Mouse (Mus musculus): ENCODE data around the gene Mipol1. TPM values are rescaled to one million over a fixed set of nuclear protein-coding genes. Genes with fewer than 3 reads are reported as not detected.
A peak's percentile ranks its signal among the peaks of the same experiment; 100 is the strongest.

Gene Mipol1
- polyA plus RNA-seq, 1 experiment from 2014 or later, result 5.0 TPM

DNA sequence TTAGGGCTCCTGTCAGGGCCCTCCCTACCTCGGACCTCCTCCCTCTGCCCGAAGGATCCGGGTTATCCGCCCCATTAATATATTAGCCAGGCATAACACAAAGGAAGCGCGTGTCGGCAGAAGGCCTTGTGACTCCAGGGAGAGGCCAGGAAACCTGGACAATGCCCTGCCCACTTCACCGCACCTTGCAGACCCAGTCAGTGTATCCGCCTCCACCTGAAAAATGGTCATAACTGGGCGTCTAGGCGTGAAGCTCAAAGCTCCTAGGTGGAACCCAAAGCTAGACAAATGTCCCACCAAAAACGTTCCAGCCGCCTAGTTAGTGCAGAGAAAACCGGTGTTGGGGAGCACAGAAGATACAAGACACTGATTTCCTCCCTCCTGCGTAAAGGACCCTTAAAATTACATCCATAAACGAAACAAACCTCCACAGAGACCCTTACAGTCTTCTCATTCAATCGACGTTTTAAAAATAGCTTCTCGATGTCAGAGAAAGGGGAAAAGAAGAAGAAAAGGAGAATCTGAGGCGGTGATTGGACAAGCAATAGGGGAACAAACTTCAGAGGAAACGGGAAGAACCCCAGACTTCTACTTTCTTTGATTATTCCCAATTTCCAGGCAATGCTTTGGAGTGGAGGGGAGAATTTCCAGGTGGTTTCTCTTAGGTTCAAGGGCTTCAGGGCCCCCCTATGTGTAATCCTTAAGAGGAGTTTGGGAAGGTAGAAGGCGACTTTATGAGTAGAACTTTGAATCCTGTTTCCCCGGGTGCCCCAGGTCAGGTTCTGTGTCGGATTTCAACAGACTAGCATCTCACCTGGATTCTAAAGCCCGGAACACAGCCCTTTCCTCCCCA lies 306.1 kb downstream of the Mipol1 start:
- Histone ChIP-seq H3K36me3 (ENCODE audit: control insufficient read depth, insufficient read depth, low read length) (no peaks in the 10 kb centered on the region), H3K27me3 (ENCODE audit: control insufficient read depth, insufficient read depth, low read length) (peaks cover 84% of the 10 kb centered on the region), H3K9me3 (ENCODE audit: control insufficient read depth, low read length) (no peaks in the 10 kb centered on the region), H3K27ac (replicated peaks; ENCODE audit: low read depth, low read length) (0 out of 2 replicates have a peak overlapping the region, but pooled peaks have one; percentile 6), H3K4me2 (ENCODE audit: low read length) (no peak overlapping the region), H3K4me1 (ENCODE audit: control insufficient read depth, insufficient read depth, low read length) (peaks cover 9% of the 10 kb centered on the region; the same call in 1 of the 2 replicates), H3K9ac (replicated peaks; ENCODE audit: low read length) (no peak overlapping the region), H3K4me3 (replicated peaks; ENCODE audit: low read depth, low read length) (no peak overlapping the region)
- no peak; the same call in 1 of the 2 replicates for ATAC-seq (ENCODE audit: low FRiP score, low TSS enrichment)
- WGBS, result 2% methylated on average over 25 of the region's 25 CpGs
- DNase-seq, result peak; percentile 33

DNA sequence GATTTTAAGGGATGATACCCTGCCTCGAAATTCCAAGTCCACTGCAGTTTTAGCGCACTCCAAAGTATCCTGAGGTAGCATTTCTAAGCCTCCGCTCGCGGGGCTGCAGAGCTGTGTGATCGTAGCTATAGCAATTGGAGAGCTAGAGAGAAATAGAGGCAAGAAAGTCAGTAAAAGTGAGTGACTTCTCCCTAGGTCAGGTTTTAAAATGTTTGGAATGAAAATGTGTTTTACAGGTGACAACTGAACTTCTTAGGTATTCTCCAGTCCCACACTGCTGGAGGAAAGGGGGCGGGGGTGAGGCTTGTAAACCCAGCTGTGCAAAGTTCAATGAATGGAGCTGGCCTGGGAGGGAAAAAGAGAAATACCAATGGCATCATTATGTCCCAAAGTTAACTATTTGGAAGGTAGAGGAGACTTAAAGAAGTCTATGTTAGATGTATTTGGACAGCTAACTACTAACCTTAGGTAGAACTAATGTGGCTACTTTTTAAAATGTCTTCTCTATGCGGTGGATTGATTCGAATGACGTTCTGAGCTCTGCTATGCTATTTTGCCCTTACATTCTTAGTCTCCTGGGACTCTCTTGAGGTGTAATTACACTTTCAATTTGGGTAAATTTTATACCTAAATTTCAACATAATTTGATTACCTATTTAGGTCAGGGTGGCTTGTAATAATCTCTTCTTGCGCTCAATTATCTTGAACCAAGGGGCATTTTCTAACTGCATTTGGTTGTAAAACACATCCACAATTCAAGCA lies 306.9 kb downstream of the Mipol1 start:
- H3K27me3 ChIP-seq (ENCODE audit: control insufficient read depth, insufficient read depth, low read length), result peaks cover 84% of the 10 kb centered on the region
- no peaks in the 10 kb centered on the region for H3K36me3 ChIP-seq (ENCODE audit: control insufficient read depth, insufficient read depth, low read length)
- peaks cover 9% of the 10 kb centered on the region; the same call in 1 of the 2 replicates for H3K4me1 ChIP-seq (ENCODE audit: control insufficient read depth, insufficient read depth, low read length)
- DNase-seq (peak; percentile 41), ATAC-seq (ENCODE audit: low FRiP score, low TSS enrichment) (no peak)
- 2% methylated on average over 11 of the region's 11 CpGs for WGBS
- H3K9ac ChIP-seq (replicated peaks; ENCODE audit: low read length), result no peak overlapping the region
- H3K4me3 ChIP-seq (replicated peaks; ENCODE audit: low read depth, low read length), result no peak overlapping the region
- H3K4me2 ChIP-seq (ENCODE audit: low read length), result no peak overlapping the region
- no peaks in the 10 kb centered on the region for H3K9me3 ChIP-seq (ENCODE audit: control insufficient read depth, low read length)
- H3K27ac ChIP-seq (replicated peaks; ENCODE audit: low read depth, low read length), result 0 out of 2 replicates have a peak overlapping the region, but pooled peaks have one; percentile 6

DNA sequence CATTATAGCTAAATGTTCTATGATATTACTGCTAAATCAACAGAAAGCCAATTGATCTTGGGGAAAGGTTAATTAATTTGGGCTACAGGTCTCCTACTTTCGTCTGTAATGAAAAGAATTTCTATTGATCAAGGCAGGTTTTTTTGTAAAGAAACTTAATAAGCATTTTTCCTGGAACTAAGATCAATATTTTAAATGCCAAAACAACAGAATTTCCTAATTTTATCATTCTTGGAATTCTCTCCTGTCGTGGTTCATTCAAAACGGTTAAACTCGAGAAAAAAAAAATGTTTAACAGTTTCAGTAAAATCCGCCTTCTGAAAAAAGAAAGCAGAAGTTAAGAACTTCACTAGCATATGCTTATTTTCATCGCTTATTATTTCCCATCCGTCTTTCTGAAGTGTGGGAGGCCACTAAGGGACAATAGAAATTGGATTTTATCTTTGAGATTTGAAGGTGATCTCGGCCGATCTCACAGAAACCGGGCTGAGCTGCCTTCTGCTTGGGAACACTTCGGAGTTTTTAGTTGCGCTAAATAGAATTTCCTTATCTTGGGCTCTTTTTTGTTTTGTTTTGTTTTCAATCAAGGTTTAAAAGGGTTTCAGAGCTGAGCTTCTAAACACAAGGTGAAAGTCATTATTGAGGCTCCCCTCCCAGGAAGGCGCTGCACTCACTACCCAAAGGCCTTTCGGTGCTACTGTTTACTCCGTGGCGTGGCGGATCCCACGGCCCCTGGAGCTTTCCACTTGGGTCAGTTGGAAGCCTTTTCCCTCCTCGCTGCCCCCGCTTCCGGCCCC lies 307.8 kb downstream of the Mipol1 start:
- H3K4me3 ChIP-seq (replicated peaks; ENCODE audit: low read depth, low read length), result peak overlapping the region; percentile 25
- WGBS, result 1% methylated on average over 21 of the region's 21 CpGs
- H3K9ac ChIP-seq (replicated peaks; ENCODE audit: low read length), result peak overlapping the region; percentile 36; the same call in 1 of the 2 replicates
- peak overlapping the region; percentile 52 for H3K4me2 ChIP-seq (ENCODE audit: low read length)
- H3K27ac ChIP-seq (replicated peaks; ENCODE audit: low read depth, low read length), result 0 out of 2 replicates have a peak overlapping the region, but pooled peaks have one; percentile 70
- H3K27me3 ChIP-seq (ENCODE audit: control insufficient read depth, insufficient read depth, low read length), result peaks cover 84% of the 10 kb centered on the region
- peak; percentile 56 for DNase-seq
- H3K36me3 ChIP-seq (ENCODE audit: control insufficient read depth, insufficient read depth, low read length), result no peaks in the 10 kb centered on the region
- peaks cover 9% of the 10 kb centered on the region; the same call in 1 of the 2 replicates for H3K4me1 ChIP-seq (ENCODE audit: control insufficient read depth, insufficient read depth, low read length)
- H3K9me3 ChIP-seq (ENCODE audit: control insufficient read depth, low read length), result no peaks in the 10 kb centered on the region
- ATAC-seq (ENCODE audit: low FRiP score, low TSS enrichment), result no peak

DNA sequence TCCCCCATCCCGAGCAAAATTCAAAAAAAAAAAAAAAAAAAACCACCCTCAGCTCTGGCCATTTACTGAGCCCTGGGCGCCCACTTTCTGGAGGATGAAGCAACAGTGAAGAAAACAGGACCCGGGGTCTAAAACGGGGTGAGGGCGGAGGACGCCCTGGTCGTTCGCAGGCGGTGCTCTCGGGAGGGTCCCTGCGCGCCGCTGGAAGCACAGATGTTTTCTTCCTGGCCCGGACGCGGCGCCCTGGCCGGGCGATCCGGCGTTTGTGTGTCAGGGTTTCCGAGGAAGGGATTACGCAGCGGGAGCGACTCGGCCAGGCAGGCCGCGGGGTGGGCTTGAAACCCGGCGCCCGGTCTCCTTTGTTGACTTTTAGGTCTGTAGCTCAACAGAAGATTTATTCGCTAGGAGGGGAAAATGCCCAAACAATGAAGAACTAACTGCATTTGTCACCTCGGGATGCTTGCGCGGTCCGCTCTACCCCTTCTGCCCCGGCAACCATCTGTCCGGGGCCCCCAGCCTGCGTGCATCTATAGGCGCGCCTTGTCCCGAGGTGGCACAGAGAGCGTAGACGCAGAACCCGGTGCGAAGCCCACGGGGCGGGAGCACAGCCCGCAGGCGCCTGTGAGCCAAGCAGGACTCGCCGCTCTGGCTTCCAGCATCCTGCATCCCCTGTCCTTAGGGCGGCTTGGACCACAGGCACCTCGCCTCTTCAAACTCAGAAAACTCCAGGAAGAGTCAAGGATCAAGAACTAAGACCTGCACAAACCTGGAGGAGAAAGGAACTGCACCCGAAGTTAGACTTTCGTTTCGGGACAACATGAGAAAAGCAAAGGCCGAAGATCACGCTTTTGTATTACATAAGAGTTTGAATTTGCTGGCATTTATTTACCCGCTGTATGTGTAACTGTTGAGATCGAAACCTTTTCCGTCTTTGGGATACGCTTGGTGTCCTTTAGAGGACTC lies 308.6 kb downstream of the Mipol1 start:
- ATAC-seq (ENCODE audit: low FRiP score, low TSS enrichment) (peak; percentile 25; the same call in 1 of the 2 replicates), DNase-seq (peak; percentile 67)

DNA sequence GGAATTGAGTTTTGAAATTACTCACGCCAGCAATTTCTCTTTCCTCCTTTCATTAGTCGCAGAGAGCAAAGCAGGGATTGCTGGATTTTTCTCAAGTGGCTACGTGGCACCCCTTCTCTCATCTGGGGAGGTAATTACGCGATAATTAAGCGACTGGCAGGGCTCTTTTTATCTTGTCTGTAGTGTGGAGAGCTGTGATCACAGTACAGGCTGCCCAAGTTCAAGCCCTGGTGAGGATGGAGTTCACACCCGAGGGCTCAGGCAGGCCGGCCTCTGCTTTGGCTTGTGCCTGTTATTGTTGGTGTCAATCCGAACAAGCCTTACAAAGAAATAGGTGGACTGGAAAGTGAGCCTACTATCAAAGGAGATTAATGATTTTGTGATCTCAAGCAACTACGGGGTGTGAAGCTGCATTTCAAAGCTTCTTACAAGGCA lies 309.3 kb downstream of the Mipol1 start:
- Histone ChIP-seq H3K27me3 (ENCODE audit: control insufficient read depth, insufficient read depth, low read length) (peaks cover 84% of the 10 kb centered on the region), H3K27ac (replicated peaks; ENCODE audit: low read depth, low read length) (no peak overlapping the region; the same call in 1 of the 2 replicates), H3K4me3 (replicated peaks; ENCODE audit: low read depth, low read length) (no peak overlapping the region), H3K9ac (replicated peaks; ENCODE audit: low read length) (no peak overlapping the region; the same call in 1 of the 2 replicates), H3K36me3 (ENCODE audit: control insufficient read depth, insufficient read depth, low read length) (no peaks in the 10 kb centered on the region), H3K4me1 (ENCODE audit: control insufficient read depth, insufficient read depth, low read length) (peaks cover 9% of the 10 kb centered on the region; the same call in 1 of the 2 replicates), H3K9me3 (ENCODE audit: control insufficient read depth, low read length) (no peaks in the 10 kb centered on the region), H3K4me2 (ENCODE audit: low read length) (peak overlapping the region; percentile 52)
- ATAC-seq (ENCODE audit: low FRiP score, low TSS enrichment) (no peak), DNase-seq (no peak)
- WGBS, result under 1% methylated on average over 10 of the region's 10 CpGs

More for the DNA sequence above, 308.6 kb downstream of the Mipol1 start:
- Histone ChIP-seq H3K4me2 (ENCODE audit: low read length) (peak overlapping the region; percentile 52), H3K4me3 (replicated peaks; ENCODE audit: low read depth, low read length) (peak overlapping the region; percentile 25), H3K4me1 (ENCODE audit: control insufficient read depth, insufficient read depth, low read length) (peaks cover 9% of the 10 kb centered on the region; the same call in 1 of the 2 replicates), H3K9me3 (ENCODE audit: control insufficient read depth, low read length) (no peaks in the 10 kb centered on the region), H3K27me3 (ENCODE audit: control insufficient read depth, insufficient read depth, low read length) (peaks cover 84% of the 10 kb centered on the region), H3K27ac (replicated peaks; ENCODE audit: low read depth, low read length) (peak overlapping the region; percentile 70), H3K36me3 (ENCODE audit: control insufficient read depth, insufficient read depth, low read length) (no peaks in the 10 kb centered on the region), H3K9ac (replicated peaks; ENCODE audit: low read length) (peak overlapping the region; percentile 36; the same call in 1 of the 2 replicates)
- WGBS, result under 1% methylated on average over 63 of the region's 63 CpGs

DNA sequence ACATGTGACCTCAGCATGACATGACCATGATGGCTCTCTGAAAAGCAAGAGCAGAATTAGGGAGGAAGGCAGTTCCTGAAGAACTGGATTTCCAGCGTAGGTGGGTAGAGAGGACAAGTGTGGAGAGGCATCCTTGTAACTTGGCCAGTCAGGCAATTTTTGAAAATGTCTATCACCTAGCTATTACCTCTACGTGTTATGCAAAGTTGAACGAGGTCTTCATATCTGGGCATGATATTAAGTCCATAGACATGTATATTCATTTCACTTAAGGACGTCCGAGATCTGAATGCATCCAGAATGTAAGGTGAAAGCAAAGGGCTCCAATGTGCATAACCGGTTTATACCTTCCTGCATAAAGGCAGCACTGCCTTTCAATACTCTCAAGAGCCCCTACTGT lies 310.9 kb downstream of the Mipol1 start:
- Histone ChIP-seq H3K4me3 (replicated peaks; ENCODE audit: low read depth, low read length) (0 out of 2 replicates have a peak overlapping the region, but pooled peaks have one; percentile 7), H3K27me3 (ENCODE audit: control insufficient read depth, insufficient read depth, low read length) (peaks cover 81% of the 10 kb centered on the region), H3K27ac (replicated peaks; ENCODE audit: low read depth, low read length) (no peak overlapping the region)

DNA sequence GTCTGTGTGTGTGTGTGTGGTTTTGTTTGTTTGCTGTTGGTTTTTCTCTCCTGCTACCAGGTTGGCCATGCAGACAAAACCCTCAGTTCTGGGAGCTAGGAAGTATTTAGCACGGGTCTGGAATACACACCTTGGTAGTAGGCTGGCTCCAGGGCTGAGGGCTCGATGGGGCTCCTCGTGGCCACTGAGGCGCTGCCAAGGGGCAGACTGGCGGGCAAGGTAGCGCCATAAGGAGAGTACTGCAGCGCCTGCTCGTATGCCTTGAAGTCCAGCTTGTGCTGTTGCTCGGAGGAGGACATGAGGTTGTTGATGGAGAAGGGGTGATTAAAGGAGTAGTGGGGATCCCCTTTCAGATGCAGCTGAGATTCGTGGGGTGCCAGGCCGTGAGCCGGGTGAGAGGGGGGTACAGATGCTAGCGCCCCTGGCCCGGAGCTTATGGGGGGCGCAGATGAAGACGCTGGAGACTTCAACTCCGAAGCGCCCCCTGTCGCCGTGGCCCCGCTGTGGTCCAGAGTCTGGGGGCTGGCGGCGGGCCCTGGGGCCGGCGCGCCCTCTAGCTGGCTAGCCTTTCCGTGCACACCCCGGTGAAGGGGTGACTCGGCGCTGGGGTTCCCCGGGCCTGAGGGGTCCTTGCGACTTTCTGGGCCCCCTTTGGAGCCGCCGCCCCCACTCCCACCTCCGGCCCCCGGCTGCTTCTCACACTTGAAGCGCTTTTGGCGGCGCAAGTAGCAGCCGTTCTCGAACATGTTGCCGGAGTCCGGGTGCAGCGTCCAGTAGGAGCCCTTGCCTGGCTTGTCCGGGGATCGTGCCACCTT lies 311.9 kb downstream of the Mipol1 start:
- peak; percentile 49 for DNase-seq
- Histone ChIP-seq H3K4me2 (ENCODE audit: low read length) (peak overlapping the region; percentile 31), H3K36me3 (ENCODE audit: control insufficient read depth, insufficient read depth, low read length) (no peaks in the 10 kb centered on the region), H3K27ac (replicated peaks; ENCODE audit: low read depth, low read length) (peak overlapping the region; percentile 52; the same call in 1 of the 2 replicates), H3K9ac (replicated peaks; ENCODE audit: low read length) (peak overlapping the region; percentile 29; the same call in 1 of the 2 replicates), H3K9me3 (ENCODE audit: control insufficient read depth, low read length) (no peaks in the 10 kb centered on the region), H3K27me3 (ENCODE audit: control insufficient read depth, insufficient read depth, low read length) (peaks cover 81% of the 10 kb centered on the region), H3K4me1 (ENCODE audit: control insufficient read depth, insufficient read depth, low read length) (peaks cover 16% of the 10 kb centered on the region; the same call in 1 of the 2 replicates), H3K4me3 (replicated peaks; ENCODE audit: low read depth, low read length) (peak overlapping the region; percentile 18)
- no peak for ATAC-seq (ENCODE audit: low FRiP score, low TSS enrichment)
- WGBS, result under 1% methylated on average over 46 of the region's 46 CpGs

More for the DNA sequence above, 310.9 kb downstream of the Mipol1 start:
- Histone ChIP-seq H3K36me3 (ENCODE audit: control insufficient read depth, insufficient read depth, low read length) (no peaks in the 10 kb centered on the region), H3K4me2 (ENCODE audit: low read length) (peak overlapping the region; percentile 0; the same call in 1 of the 2 replicates), H3K4me1 (ENCODE audit: control insufficient read depth, insufficient read depth, low read length) (peaks cover 16% of the 10 kb centered on the region; the same call in 1 of the 2 replicates), H3K9ac (replicated peaks; ENCODE audit: low read length) (no peak overlapping the region), H3K9me3 (ENCODE audit: control insufficient read depth, low read length) (no peaks in the 10 kb centered on the region)
- ATAC-seq (ENCODE audit: low FRiP score, low TSS enrichment) (no peak), DNase-seq (peak; percentile 57)
- 9% methylated on average over 6 of the region's 6 CpGs for WGBS
